Mouse (Mus musculus) frontal cortex, adult (tissue): ENCODE results near the gene Dnah17.

Experiments
- ATAC-seq: cut with Nextera tagmentation; 2 replicates; pipeline ENCODE4 v1.9.2; 2017; ENCODE audit warnings: mild to moderate bottlenecking, moderate library complexity, mixed read lengths; ENCODE audit not compliant: low TSS enrichment

The Dnah17 gene

GRCm38 (mm10) chr11:118021806-118022205 lies 108.6 kb downstream of the Dnah17 start:
- peak; percentile 88 for ATAC-seq

GRCm38 (mm10) chr11:118018328-118018727 lies 112.1 kb downstream of the Dnah17 start:
- no peak for ATAC-seq

GRCm38 (mm10) chr11:118015381-118016145 lies 114.9 kb downstream of the Dnah17 start:
- peak; percentile 50; the same call in 1 of the 2 replicates for ATAC-seq

GRCm38 (mm10) chr11:118014391-118014995 lies 115.9 kb downstream of the Dnah17 start:
- ATAC-seq: no peak

GRCm38 (mm10) chr11:118013339-118013738 lies 117.1 kb downstream of the Dnah17 start:
- ATAC-seq: no peak

GRCm38 (mm10) chr11:118012595-118012994 lies 117.8 kb downstream of the Dnah17 start:
- ATAC-seq: no peak

- no peak for ATAC-seq
These were observed 120.4 kb downstream of the Dnah17 start for GRCm38 (mm10) chr11:118009865-118010571.

GRCm38 (mm10) chr11:118008843-118009242 lies 121.6 kb downstream of the Dnah17 start:
- no peak for ATAC-seq

- no peak for ATAC-seq
These were observed 122.2 kb downstream of the Dnah17 start for GRCm38 (mm10) chr11:118008144-118008805.

GRCm38 (mm10) chr11:118007460-118008143 lies 122.8 kb downstream of the Dnah17 start:
- no peak for ATAC-seq

GRCm38 (mm10) chr11:118004217-118004616 lies 126.2 kb downstream of the Dnah17 start:
- no peak for ATAC-seq

GRCm38 (mm10) chr11:118003718-118004117 lies 126.7 kb downstream of the Dnah17 start:
- no peak for ATAC-seq

- ATAC-seq: no peak
These were observed 127.3 kb downstream of the Dnah17 start for GRCm38 (mm10) chr11:118003176-118003575.

GRCm38 (mm10) chr11:118000565-118001215 lies 129.7 kb downstream of the Dnah17 start:
- no peak for ATAC-seq

- ATAC-seq: no peak
These were observed 130.4 kb downstream of the Dnah17 start for GRCm38 (mm10) chr11:118000083-118000482.

GRCm38 (mm10) chr11:117999260-117999934 lies 131.0 kb downstream of the Dnah17 start:
- no peak for ATAC-seq

GRCm38 (mm10) chr11:117998356-117998755 lies 132.1 kb downstream of the Dnah17 start:
- no peak for ATAC-seq

- no peak for ATAC-seq
These were observed 133.3 kb downstream of the Dnah17 start for GRCm38 (mm10) chr11:117997085-117997484.

- no peak for ATAC-seq
These were observed 134.4 kb downstream of the Dnah17 start for GRCm38 (mm10) chr11:117996066-117996465.

- no peak for ATAC-seq
These were observed 134.8 kb downstream of the Dnah17 start for GRCm38 (mm10) chr11:117995661-117996060.
